Mouse (Mus musculus) erythroid progenitor cell, adult 5-6 weeks (primary cell): ENCODE measurements around the gene Ccr3. TPM values are rescaled to one million over a fixed set of nuclear protein-coding genes. Genes with fewer than 3 reads are reported as not detected.
A peak's percentile ranks its signal among the peaks of the same experiment; 100 is the strongest.
"Not testable (repeated sequence)": the region's sequence is repeated elsewhere in the genome, so short reads cannot be mapped to it uniquely, and the experiment has no call there.

ENCODE experiments used
- ATAC-seq: replicated peaks from 2 replicates; pipeline ENCODE4 v1.8.0; 2016; ENCODE audit warnings: moderate number of reproducible peaks, mild to moderate bottlenecking, moderate TSS enrichment, inconsistent platforms; ENCODE audit not compliant: poor library complexity, low FRiP score, severe bottlenecking
- total RNA-seq, 2 experiments: library from RNA; stranded (forward) in 1 of 2; stranded (reverse) in 1 of 2; fragments of 150-400 nt in 1 of 2; fragments of 186-747, 209-891 nt in 1 of 2; gene quantifications; 2 replicates each; pipeline versions ENCODE4 v1.2.3 to v1.2.4; 2015 to 2017; ENCODE audit warnings: low replicate concordance in 2 of 2

The Ccr3 gene
- total RNA-seq, 2 experiments from 2014 or later: 14.7 to 21.4 TPM

DNA sequence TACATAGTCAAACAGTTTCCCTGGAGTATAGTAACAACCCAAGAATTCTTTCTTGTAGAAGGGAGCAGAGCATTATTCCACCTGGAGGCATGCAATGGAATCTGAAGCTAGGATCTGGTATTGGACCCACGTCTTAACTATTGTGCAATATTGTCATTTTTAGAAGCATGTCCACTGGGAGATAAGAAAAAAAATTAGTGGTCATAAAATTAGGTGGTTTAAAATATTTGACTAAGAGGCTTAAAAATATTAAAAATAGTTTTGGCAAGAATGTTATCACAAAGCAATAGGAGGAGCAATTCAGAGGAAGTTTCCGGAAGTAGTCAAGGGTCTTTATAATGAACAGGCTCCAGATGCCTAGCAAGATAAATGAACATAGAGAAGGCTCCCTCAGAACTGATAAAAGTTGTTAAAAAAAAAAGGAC is 16.4 kb downstream of the Ccr3 start:
- ATAC-seq: 0 out of 2 replicates have a peak, but pooled peaks have one; percentile 15

DNA sequence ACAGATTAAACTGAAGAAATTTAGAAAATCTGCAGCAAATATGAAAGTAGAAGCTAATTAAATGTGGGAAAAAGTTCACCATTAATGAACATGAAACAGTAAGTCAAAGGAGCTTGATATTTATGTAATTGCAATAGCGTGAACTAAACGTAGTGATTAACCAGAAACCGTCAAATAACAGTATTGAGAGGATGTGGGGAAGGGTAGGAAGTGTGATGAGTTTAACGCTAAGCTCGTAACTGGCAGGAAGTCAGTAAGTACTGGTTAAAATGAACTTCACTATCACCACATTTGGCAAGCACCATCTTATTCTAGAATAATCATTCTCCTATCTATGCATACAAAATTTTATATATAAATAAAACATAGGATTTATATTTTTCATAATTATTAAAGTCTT is 17.2 kb downstream of the Ccr3 start:
- no peak for ATAC-seq

DNA sequence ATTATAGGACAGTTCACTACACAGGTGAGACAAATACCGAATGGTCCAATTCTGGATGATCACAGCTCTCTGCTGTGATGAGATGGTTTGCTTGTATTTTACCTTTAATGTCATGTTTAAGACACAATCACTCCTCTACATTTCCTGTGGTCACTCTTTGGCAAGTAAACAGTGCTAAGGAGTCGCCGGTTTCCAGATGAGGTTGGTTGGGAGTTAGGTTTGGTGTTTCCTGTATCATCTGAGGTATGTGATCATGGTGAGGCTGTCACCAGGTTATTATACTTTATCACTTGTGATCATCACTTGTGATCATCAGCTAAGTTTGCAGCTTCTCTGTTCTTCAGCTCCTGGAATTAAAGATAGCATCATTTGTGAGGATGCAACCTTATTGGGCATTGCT is 19.2 kb downstream of the Ccr3 start:
- no peak for ATAC-seq

- ATAC-seq: no peak
These were observed 31.8 kb downstream of the Ccr3 start for GRCm38 (mm10) chr9:124053532-124053931.

DNA sequence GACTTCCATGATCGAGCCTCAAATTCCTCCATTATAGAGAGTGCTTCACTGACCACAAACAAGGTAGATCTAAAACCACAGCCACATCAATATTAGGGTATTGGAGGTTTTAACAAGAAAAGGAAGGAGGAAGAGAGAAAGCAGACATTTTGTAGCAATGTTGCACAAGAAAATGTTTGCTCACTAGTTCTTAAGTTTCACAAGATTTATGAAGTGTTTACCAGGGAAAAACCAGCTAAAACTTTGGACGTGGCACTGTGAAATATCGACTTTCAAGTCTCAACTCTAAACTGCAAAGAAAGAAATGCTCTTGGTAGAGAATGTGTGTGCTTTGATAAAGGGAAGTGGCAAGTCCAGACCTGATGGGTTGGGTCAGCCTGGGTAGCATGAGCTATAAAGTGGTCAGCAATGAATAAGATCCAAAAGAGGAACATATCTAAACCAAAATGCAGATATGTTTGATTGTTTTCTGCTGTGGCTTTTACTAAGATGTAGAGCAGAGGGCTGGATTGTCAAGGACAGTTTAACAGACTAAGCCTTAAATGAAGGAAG is 34.5 kb downstream of the Ccr3 start:
- no peak for ATAC-seq

DNA sequence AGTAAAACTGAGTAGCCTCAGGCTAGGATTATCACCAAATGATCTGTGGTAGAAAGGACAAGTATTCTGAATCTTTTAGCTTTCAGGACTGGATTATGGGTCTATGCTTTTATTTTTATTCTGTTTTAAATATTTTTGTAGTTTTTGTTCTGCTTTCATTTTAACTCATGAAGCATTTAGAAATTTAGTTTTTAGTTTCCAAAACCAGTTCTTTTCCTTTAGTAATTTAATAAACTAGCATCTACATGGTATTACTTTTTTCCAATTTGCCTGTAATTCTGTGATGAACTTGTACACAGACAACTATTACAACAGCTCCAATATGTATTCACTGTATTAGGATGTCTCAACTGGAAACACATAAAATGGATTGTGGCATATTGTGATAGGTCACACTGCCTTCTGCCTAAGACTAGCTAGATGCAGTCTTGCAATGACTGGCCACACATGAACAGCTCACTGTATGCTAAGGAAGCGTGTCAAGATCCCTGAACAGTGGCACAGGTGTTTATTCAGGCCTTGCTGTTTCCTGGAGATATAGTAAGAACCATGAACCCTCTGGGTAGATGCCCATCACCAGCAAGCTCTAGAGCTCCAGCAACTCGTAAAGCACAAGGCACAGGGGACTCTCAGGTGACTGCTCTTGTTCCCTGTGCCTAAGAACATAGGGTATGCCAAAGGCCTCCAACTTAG is 38.0 kb downstream of the Ccr3 start:
- peak; percentile 50 for ATAC-seq

- not testable (repeated sequence) for ATAC-seq
These were observed 40.0 kb downstream of the Ccr3 start for GRCm38 (mm10) chr9:124061474-124062432.

GRCm38 (mm10) chr9:124066572-124067103 is 44.9 kb downstream of the Ccr3 start:
- ATAC-seq: no peak

- ATAC-seq: no peak
These were observed 46.6 kb downstream of the Ccr3 start for GRCm38 (mm10) chr9:124068098-124069058.

DNA sequence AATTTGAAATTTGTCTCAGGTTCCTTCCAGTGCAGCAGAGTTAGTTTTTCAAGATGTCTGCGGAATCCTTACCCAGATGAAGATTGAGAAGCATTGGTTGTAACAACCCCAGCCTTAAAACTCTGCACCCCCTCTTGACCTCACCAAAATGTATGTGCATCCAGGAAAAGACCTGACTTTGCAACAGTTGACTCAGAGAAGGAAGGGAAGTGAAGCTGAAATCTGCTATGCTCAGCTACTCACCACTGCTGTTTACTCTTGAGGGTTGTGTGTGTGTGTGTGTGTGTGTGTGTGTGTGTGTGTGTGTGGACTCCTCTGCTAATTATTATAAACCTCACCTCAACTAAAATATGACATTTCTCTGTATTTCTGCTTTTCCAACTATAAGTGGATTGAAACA is 49.7 kb downstream of the Ccr3 start:
- ATAC-seq: no peak

- ATAC-seq: no peak
These were observed 58.0 kb downstream of the Ccr3 start for GRCm38 (mm10) chr9:124079803-124080202.

GRCm38 (mm10) chr9:124080471-124080870 is 58.7 kb downstream of the Ccr3 start:
- ATAC-seq: not testable (repeated sequence)

Other genes with a start within 250 kb of the Ccr3 start
- gene Cxcr6, start 215.5 kb upstream of the Ccr3 start, total RNA-seq (2015; ENCODE audit: low replicate concordance): 3.6 and 5.9 TPM in 2 replicates
- 0.64 TPM in 1 of 2 replicates, not detected in the other for gene Cxcr6, start 215.5 kb upstream of the Ccr3 start, total RNA-seq (2017; ENCODE audit: low replicate concordance)
- gene Fyco1, start 170.1 kb upstream of the Ccr3 start, total RNA-seq (2015; ENCODE audit: low replicate concordance): 21.3 and 21.4 TPM in 2 replicates
- gene Fyco1, start 170.1 kb upstream of the Ccr3 start, total RNA-seq (2017; ENCODE audit: low replicate concordance): 12.6 and 16.3 TPM in 2 replicates
- gene Xcr1, start 159.9 kb upstream of the Ccr3 start, total RNA-seq (2015; ENCODE audit: low replicate concordance): 0.84 TPM in 1 of 2 replicates, not detected in the other
- not detected in 2 replicates for gene Xcr1, start 159.9 kb upstream of the Ccr3 start, total RNA-seq (2017; ENCODE audit: low replicate concordance)
- 7.1 and 24.9 TPM in 2 replicates for gene Ccr1, start 53.3 kb upstream of the Ccr3 start, total RNA-seq (2015; ENCODE audit: low replicate concordance)
- 2.6 and 9.9 TPM in 2 replicates for gene Ccr1, start 53.3 kb upstream of the Ccr3 start, total RNA-seq (2017; ENCODE audit: low replicate concordance)
- 6.7 TPM in 1 of 2 replicates, not detected in the other for gene Ccr1l1, start 43.6 kb upstream of the Ccr3 start, total RNA-seq (2015; ENCODE audit: low replicate concordance)
- gene Ccr1l1, start 43.6 kb upstream of the Ccr3 start, total RNA-seq (2017; ENCODE audit: low replicate concordance): 1.0 TPM in 1 of 2 replicates, not detected in the other
- gene Ccr2, start 80.0 kb downstream of the Ccr3 start, total RNA-seq (2015; ENCODE audit: low replicate concordance): 34.2 and 51.1 TPM in 2 replicates
- gene Ccr2, start 80.0 kb downstream of the Ccr3 start, total RNA-seq (2017; ENCODE audit: low replicate concordance): 21.4 and 26.1 TPM in 2 replicates
- gene Ccr5, start 99.6 kb downstream of the Ccr3 start, total RNA-seq (2015; ENCODE audit: low replicate concordance): not detected in 2 replicates
- gene Ccr5, start 99.6 kb downstream of the Ccr3 start, total RNA-seq (2017; ENCODE audit: low replicate concordance): 0.13 and 0.23 TPM in 2 replicates